Mouse (Mus musculus) ES-E14 (cell line): ENCODE measurements around the gene Prickle2. TPM values are rescaled to one million over a fixed set of nuclear protein-coding genes. Genes with fewer than 3 reads are reported as not detected.
A peak's percentile ranks its signal among the peaks of the same experiment; 100 is the strongest.

Experiments used
- DNase-seq: peaks from one replicate; pipeline ENCODE4 v3.0.0-alpha.2; 2013; ENCODE audit warnings: low read depth, low spot score
- H3K27ac ChIP-seq: 2 replicates; pipeline ENCODE4 v1.5.1; 2012; ENCODE audit warnings: low read depth, mild to moderate bottlenecking, low read length, moderate library complexity, mixed read lengths; ENCODE audit not compliant: poor library complexity, insufficient read depth, severe bottlenecking
- H3K36me3 ChIP-seq: 2 replicates; pipeline ENCODE4 v1.6.1; 2012; ENCODE audit warnings: mild to moderate bottlenecking, low read length, moderate library complexity, mixed read lengths; ENCODE audit not compliant: control insufficient read depth, poor library complexity, insufficient read depth, severe bottlenecking
- H3K4me1 ChIP-seq, 2 experiments: fragments of 150-350 bp in 1 of 2; sonication (generic) in 1 of 2; 2 replicates each; pipeline ENCODE4 v1.6.1; 2012; ENCODE audit warnings: low read length in 2 of 2, mild to moderate bottlenecking in 1 of 2, mixed read lengths in 1 of 2; ENCODE audit not compliant: control insufficient read depth in 2 of 2, insufficient read depth in 2 of 2, poor library complexity in 1 of 2
- H3K4me3 ChIP-seq, 2 experiments: fragments of 150-350 bp in 1 of 2; sonication (generic) in 1 of 2; 2 replicates each; pipeline ENCODE4 v1.5.1; 2012; ENCODE audit warnings: low read length in 2 of 2, low read depth in 1 of 2, mild to moderate bottlenecking in 1 of 2, mixed read lengths in 1 of 2; ENCODE audit not compliant: insufficient read depth in 1 of 2, poor library complexity in 1 of 2, severe bottlenecking in 1 of 2
- H3K9ac ChIP-seq: 2 replicates; pipeline ENCODE4 v1.6.1; 2012; ENCODE audit warnings: low read depth, mild to moderate bottlenecking, low read length, mixed read lengths; ENCODE audit not compliant: poor library complexity, insufficient read depth, severe bottlenecking
- H3K9me3 ChIP-seq: fragments of 150-350 bp; sonication (generic); 2 replicates; pipeline ENCODE4 v1.6.1; 2012; ENCODE audit warnings: low read depth, mild to moderate bottlenecking, low read length; ENCODE audit not compliant: control insufficient read depth, insufficient read depth
- CHD2 ChIP-seq: IDR thresholded peaks from 2 replicates; pipeline ENCODE4 v1.6.1; 2014; ENCODE audit warnings: mild to moderate bottlenecking, low read depth, low read length, inconsistent platforms
- HCFC1 ChIP-seq: IDR thresholded peaks from 2 replicates; pipeline ENCODE4 v1.6.1; 2012; ENCODE audit warnings: low read length, inconsistent platforms, borderline replicate concordance; ENCODE audit not compliant: insufficient read depth
- MAFK ChIP-seq: IDR thresholded peaks from 2 replicates; pipeline ENCODE4 v1.6.1; 2014; ENCODE audit warnings: mild to moderate bottlenecking, low read depth, low read length, inconsistent platforms; ENCODE audit not compliant: insufficient read depth
- ZC3H11A ChIP-seq: IDR thresholded peaks from 2 replicates; pipeline ENCODE4 v1.6.1; 2012; ENCODE audit warnings: low read depth, mild to moderate bottlenecking, inconsistent platforms, low read length, borderline replicate concordance
- ZNF384 ChIP-seq: IDR thresholded peaks from 2 replicates; pipeline ENCODE4 v1.6.1; 2012; ENCODE audit warnings: low read depth, low read length, inconsistent platforms
- in situ Hi-C, 2 experiments: fragments of 600-800 bp; cut with MboI; formaldehyde crosslinking; loops; one replicate each; pipeline ENCODE4 v1.15.1; 2025; ENCODE audit warnings: low sequenced_read_pairs in 2 of 2, inconsistent platforms in 1 of 2; ENCODE audit not compliant: unreplicated experiment in 2 of 2
- total RNA-seq: library from RNA; depleted of rRNA; stranded (reverse); fragments of 300-350 nt; gene quantifications from 2 replicates; pipeline ENCODE4 v1.2.3, GENCODE M21; 2012

Prickle2 gene
- total RNA-seq, 1 experiment, result 1.2 TPM

- Histone ChIP-seq H3K4me1 (no peaks in the 10 kb centered on the region), H3K9me3 (no peaks in the 10 kb centered on the region), H3K36me3 (no peaks in the 10 kb centered on the region), H3K9ac (no peak overlapping the region), H3K27ac (no peak overlapping the region), H3K4me3 (no peak overlapping the region)
- no peak for DNase-seq
- in situ Hi-C loops, result no loop called here
- TF ChIP-seq HCFC1 (no peak), CHD2 (no peak), ZNF384 (no peak), ZC3H11A (no peak), MAFK (no peak)
Measured at GRCm38 (mm10) chr6:92425901-92426300, 280.1 kb downstream of the Prickle2 start.

- no peak for DNase-seq
- H3K4me3 ChIP-seq, result no peak overlapping the region
- no peak overlapping the region for H3K9ac ChIP-seq
- H3K4me1 ChIP-seq, result no peaks in the 10 kb centered on the region
- TF ChIP-seq ZNF384 (no peak), MAFK (no peak), ZC3H11A (no peak), HCFC1 (no peak), CHD2 (no peak)
- no peak overlapping the region for H3K27ac ChIP-seq
- in situ Hi-C loops, result no loop called here
- no peaks in the 10 kb centered on the region for H3K36me3 ChIP-seq
- no peaks in the 10 kb centered on the region for H3K9me3 ChIP-seq
Measured at GRCm38 (mm10) chr6:92425476-92425875, 280.5 kb downstream of the Prickle2 start.

- TF ChIP-seq CHD2, result no peak
- TF ChIP-seq HCFC1, result no peak
- no peak for TF ChIP-seq ZNF384
- TF ChIP-seq MAFK, result no peak
- TF ChIP-seq ZC3H11A, result no peak
- Histone ChIP-seq H3K9ac (no peak overlapping the region), H3K4me1 (no peaks in the 10 kb centered on the region), H3K36me3 (no peaks in the 10 kb centered on the region), H3K27ac (no peak overlapping the region), H3K4me3 (no peak overlapping the region), H3K9me3 (no peaks in the 10 kb centered on the region)
- in situ Hi-C loops, result no loop called here
- no peak for DNase-seq
Measured at GRCm38 (mm10) chr6:92424991-92425390, 281.0 kb downstream of the Prickle2 start.

GRCm38 (mm10) chr6:92422286-92422685 lies 283.7 kb downstream of the Prickle2 start:
- no peak for TF ChIP-seq CHD2
- TF ChIP-seq HCFC1, result no peak
- TF ChIP-seq ZC3H11A, result no peak
- no peak for TF ChIP-seq MAFK
- TF ChIP-seq ZNF384, result no peak
- peak; percentile 57 for DNase-seq
- no peaks in the 10 kb centered on the region for H3K4me1 ChIP-seq
- in situ Hi-C loops, result no loop called here
- H3K9me3 ChIP-seq, result no peaks in the 10 kb centered on the region
- H3K4me3 ChIP-seq, result no peak overlapping the region
- H3K9ac ChIP-seq, result no peak overlapping the region
- no peaks in the 10 kb centered on the region for H3K36me3 ChIP-seq
- no peak overlapping the region for H3K27ac ChIP-seq

GRCm38 (mm10) chr6:92420106-92420505 lies 285.8 kb downstream of the Prickle2 start:
- DNase-seq, result no peak
- in situ Hi-C loops, result no loop called here
- Histone ChIP-seq H3K36me3 (no peaks in the 10 kb centered on the region), H3K9me3 (no peaks in the 10 kb centered on the region), H3K4me3 (no peak overlapping the region), H3K4me1 (no peaks in the 10 kb centered on the region), H3K9ac (no peak overlapping the region), H3K27ac (no peak overlapping the region)
- TF ChIP-seq HCFC1, result no peak
- no peak for TF ChIP-seq ZC3H11A
- TF ChIP-seq MAFK, result no peak
- TF ChIP-seq CHD2, result no peak
- TF ChIP-seq ZNF384, result no peak
